Mouse (Mus musculus) brain, embryonic 14.5 days (tissue): Measurements from ENCODE around the gene Arhgef40. TPM values are rescaled to one million over a fixed set of nuclear protein-coding genes. Genes with fewer than 3 reads are reported as not detected.
A peak's percentile ranks its signal among the peaks of the same experiment; 100 is the strongest.

ENCODE experiments used
- DNase-seq: peaks from one replicate; pipeline ENCODE4 v3.0.0-alpha.2; 2011; ENCODE audit warnings: low read depth
- CTCF ChIP-seq: fragments of 200-500 bp; IDR thresholded peaks from 2 replicates; pipeline ENCODE4 v1.5.1; 2012; ENCODE audit warnings: inconsistent platforms, mild to moderate bottlenecking, moderate library complexity, borderline replicate concordance; ENCODE audit not compliant: insufficient read depth, insufficient read length; ENCODE audit errors: extremely low read depth
- POLR2A ChIP-seq: fragments of 200-500 bp; IDR thresholded peaks from 2 replicates; pipeline ENCODE4 v1.6.1; 2012; ENCODE audit warnings: mild to moderate bottlenecking, inconsistent platforms, borderline replicate concordance; ENCODE audit not compliant: poor library complexity, insufficient read depth, insufficient read length, severe bottlenecking; ENCODE audit errors: extremely low read depth
- polyA plus RNA-seq: library from polyadenylated mRNA; depleted of rRNA; stranded (reverse); fragments of >200 nt; gene quantifications from 2 replicates; pipeline ENCODE4 v1.2.3, GENCODE M21; 2012

Gene Arhgef40
- polyA plus RNA-seq, 1 experiment: 106 TPM

GRCm38 (mm10) chr14:51987177-51987576 is 2.7 kb downstream of the Arhgef40 start:
- no peak for DNase-seq
- TF ChIP-seq CTCF (no peak), POLR2A (no peak)

- no peak for TF ChIP-seq CTCF
- no peak for TF ChIP-seq POLR2A
- no peak for DNase-seq
Observed at GRCm38 (mm10) chr14:51988731-51989130, 4.2 kb downstream of the Arhgef40 start.

- DNase-seq: no peak
- TF ChIP-seq POLR2A (no peak), CTCF (no peak)
Observed at GRCm38 (mm10) chr14:51989461-51989970, 5.0 kb downstream of the Arhgef40 start.

- DNase-seq: no peak
- TF ChIP-seq POLR2A (no peak), CTCF (no peak)
Observed at GRCm38 (mm10) chr14:51994453-51994852, 9.9 kb downstream of the Arhgef40 start.

- TF ChIP-seq POLR2A (no peak), CTCF (no peak)
Observed at GRCm38 (mm10) chr14:51995219-51995871, 10.8 kb downstream of the Arhgef40 start.

GRCm38 (mm10) chr14:51996231-51996841 is 11.8 kb downstream of the Arhgef40 start:
- TF ChIP-seq POLR2A (no peak), CTCF (peak; percentile 24; the same call in 1 of the 2 replicates)
- no peak for DNase-seq

More at GRCm38 (mm10) chr14:51995219-51995871, 10.8 kb downstream of the Arhgef40 start:
- DNase-seq: no peak

GRCm38 (mm10) chr14:51996866-51997265 is 12.3 kb downstream of the Arhgef40 start:
- no peak for TF ChIP-seq POLR2A
- TF ChIP-seq CTCF: no peak
- peak; percentile 68 for DNase-seq

- DNase-seq: no peak
- TF ChIP-seq CTCF (no peak), POLR2A (no peak)
Observed at GRCm38 (mm10) chr14:51997483-51997882, 13.0 kb downstream of the Arhgef40 start.

- DNase-seq: peak; percentile 99
- TF ChIP-seq POLR2A (no peak), CTCF (no peak)
Observed at GRCm38 (mm10) chr14:52003981-52004495, 19.5 kb downstream of the Arhgef40 start.

GRCm38 (mm10) chr14:52005141-52005540 is 20.6 kb downstream of the Arhgef40 start:
- no peak for DNase-seq
- TF ChIP-seq POLR2A: no peak
- no peak for TF ChIP-seq CTCF

GRCm38 (mm10) chr14:52005616-52006015 is 21.1 kb downstream of the Arhgef40 start:
- DNase-seq: no peak
- TF ChIP-seq POLR2A (no peak), CTCF (no peak)
